Mouse (Mus musculus) heart, adult 18-20 months (tissue): ENCODE data around the gene Spcs2. TPM values are rescaled to one million over a fixed set of nuclear protein-coding genes. Genes with fewer than 3 reads are reported as not detected.
A peak's percentile ranks its signal among the peaks of the same experiment; 100 is the strongest.
"Not testable (repeated sequence)": the region's sequence is repeated elsewhere in the genome, so short reads cannot be mapped to it uniquely, and the experiment has no call there.

Experiments
- DNase-seq, 2 experiments: peaks; one replicate each; pipeline ENCODE4 v3.0.0; 2021 to 2022; ENCODE audit warnings: mixed read lengths in 1 of 2
- total RNA-seq, 2 experiments: library from RNA; stranded (reverse); gene quantifications; 2 replicates each; pipeline ENCODE4 v1.2.3; 2021

Gene Spcs2
- total RNA-seq, 2 experiments from 2014 or later, result 62.7 to 65.6 TPM

- DNase-seq, result no peak
Measured at GRCm38 (mm10) chr7:99824649-99825483, 38.4 kb downstream of the Spcs2 start.

- no peak for DNase-seq
Measured at GRCm38 (mm10) chr7:99823045-99823663, 40.1 kb downstream of the Spcs2 start.

DNA sequence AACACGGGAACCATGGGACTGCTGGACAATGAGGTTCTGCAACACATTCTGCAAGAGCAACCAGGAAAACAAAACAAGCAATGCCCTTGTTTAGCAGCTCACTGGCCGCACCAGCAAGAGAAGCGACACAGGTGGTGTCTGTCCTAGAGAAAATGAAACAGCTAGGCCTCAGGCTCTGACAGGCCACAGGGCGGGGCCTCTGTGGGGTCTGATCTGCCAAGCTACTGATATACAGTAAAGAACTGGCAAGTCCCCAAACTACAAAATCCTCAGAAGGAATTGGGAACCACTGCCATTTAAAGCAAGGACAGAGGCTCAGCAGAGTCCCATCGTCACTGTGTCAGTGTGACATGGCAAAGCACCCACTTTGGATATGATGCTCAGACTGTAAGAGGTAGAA is 40.8 kb downstream of the Spcs2 start:
- DNase-seq, result no peak

GRCm38 (mm10) chr7:99821953-99822352 is 41.3 kb downstream of the Spcs2 start:
- no peak for DNase-seq

DNA sequence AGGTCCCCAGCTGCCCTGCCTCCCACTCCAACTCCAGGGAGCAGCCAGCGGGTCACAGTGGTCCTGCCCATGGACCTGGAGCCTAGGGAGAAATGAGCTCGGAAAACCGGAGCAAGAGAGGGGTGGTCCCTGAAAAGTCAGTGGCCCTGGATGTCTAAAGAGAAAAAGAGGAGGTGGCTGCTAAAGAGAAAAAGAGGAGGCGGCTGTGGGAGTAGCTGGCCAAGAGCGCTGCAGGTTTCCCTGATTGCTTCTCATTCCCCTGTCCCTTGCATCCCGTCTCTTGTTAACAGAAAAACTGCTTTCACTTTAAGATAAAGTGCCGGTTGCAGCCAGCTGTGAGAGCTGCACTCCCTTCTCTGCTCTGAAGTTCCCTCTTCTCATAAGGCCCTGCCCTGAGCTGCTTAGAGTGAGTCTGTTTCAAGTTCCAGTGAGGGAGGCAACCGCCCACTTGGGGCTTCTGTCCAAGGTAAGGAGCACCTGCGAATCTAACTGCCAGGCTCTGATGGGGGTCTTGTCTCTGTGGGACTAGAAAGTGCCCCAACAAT is 45.0 kb downstream of the Spcs2 start:
- peak; percentile 43 for DNase-seq

DNA sequence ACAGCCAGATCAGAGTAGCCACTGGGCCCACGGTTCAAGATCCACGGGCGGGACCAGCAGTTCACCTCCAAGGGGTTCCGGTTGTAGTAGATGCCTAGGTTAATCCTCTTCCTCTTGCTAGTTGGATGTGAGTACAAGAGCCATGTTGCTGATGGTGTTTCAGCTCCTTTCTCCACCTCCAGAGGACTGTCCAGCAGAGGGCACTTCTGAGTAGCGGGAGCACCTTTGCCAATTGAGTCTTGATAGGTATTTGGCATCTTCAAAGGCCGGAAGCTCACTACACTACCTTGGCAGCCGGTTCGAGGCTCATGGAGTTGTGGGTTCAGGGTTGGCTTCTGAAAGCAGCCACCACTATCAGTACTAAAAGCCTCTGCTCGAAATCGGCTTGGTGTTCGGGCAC is 49.9 kb downstream of the Spcs2 start:
- peak in 1 of 2 experiments; percentile 70 for DNase-seq

- DNase-seq, result no peak
Measured at GRCm38 (mm10) chr7:99811661-99812060, 51.6 kb downstream of the Spcs2 start.

DNA sequence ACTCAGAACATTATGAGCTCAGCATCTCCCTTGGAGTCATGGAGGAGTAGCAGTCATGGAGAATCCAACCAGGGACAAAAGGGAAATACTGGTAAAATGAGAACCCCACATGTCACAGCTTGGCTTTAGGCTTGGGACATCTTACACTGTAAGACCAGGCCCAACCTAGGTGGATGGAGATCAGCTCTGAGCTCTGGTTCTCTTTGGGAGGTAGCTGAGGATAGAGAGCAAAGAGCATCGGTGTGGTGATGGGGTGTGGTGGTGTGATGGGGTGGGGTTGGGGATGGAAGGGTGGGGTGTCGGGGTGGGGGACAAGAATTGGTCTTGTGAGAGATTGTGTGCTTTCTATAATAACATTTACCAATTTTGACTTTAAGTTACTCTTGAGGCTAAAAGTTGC is 52.4 kb downstream of the Spcs2 start:
- no peak for DNase-seq

- peak; percentile 50 to 51 for DNase-seq
Measured at GRCm38 (mm10) chr7:99807043-99807442, 56.2 kb downstream of the Spcs2 start.

GRCm38 (mm10) chr7:99805340-99805739 is 57.9 kb downstream of the Spcs2 start:
- DNase-seq, result no peak

DNA sequence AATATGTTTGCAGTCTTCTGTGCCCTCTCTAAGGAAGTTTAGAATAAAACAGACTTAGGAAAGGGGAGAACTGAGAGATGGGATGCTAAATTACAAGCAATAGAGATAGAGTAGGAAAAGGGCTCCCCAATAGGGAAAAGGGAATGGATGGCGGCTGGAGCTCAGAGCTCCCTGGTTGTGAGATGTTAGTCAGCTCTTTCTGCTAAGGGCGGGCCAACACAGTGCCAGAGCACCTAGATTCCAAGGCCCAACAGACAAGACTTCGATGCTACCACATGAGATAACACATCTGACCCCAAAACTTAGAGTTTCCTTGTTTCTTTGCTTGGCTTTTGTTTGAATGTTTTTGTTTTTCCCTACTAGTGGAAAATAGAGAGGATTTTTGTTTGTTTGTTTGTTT is 59.2 kb downstream of the Spcs2 start:
- DNase-seq, result not testable (repeated sequence)

GRCm38 (mm10) chr7:99803535-99803934 is 59.7 kb downstream of the Spcs2 start:
- DNase-seq, result no peak

DNA sequence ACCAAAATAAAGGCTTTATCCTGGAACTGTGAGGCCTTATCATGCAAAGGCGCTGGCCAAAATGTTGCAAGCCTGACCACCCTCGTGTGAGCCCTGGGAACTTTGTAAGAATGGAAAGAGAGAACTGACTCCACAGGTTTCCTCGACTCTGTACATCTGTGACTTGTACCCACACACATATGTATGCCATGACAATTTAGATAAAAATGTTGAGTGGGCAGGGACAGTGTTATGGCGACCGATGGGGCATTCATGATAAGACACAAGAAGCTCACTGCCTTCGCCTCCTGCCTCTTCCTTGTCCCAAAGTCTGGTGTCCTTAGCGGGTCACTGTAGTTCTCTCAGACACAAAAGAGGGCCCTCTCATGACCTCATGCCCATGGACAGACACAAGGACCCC is 64.1 kb downstream of the Spcs2 start:
- DNase-seq, result no peak

DNA sequence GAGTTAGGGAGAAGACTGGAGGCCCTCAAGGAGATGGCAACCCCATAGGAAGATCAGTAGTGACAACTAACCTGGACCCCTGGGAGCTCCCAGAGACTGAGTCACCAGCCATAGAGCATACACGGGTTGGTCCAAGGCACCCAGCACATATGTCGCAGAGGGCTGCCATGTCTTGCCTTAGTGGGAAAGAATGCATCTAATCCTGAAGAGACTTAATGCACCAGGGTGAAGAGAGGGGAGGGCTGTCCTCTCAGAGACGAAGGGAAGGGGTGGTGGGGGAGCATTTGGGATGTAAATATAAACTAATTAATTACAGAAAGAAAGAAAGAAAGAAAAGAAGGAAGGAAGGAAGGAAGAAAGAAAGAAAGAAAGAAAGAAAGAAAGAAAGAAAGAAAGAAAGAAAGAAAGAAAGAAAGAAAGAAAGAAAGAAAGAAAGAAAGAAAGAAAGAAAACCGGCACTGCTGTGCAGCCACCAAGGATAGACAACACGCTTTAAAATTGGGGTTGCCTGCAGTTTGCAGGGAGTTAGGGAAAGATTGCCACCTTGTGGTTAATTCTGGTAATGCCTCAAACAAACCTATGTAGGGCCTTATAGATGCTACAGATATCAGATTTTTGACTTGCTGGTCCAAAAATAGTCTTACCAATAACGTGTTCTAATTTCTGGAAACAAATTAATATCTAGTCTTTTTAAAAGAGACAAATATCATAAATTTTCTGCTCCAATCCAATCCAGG is 65.2 kb downstream of the Spcs2 start:
- peak; percentile 70 to 88 for DNase-seq

DNA sequence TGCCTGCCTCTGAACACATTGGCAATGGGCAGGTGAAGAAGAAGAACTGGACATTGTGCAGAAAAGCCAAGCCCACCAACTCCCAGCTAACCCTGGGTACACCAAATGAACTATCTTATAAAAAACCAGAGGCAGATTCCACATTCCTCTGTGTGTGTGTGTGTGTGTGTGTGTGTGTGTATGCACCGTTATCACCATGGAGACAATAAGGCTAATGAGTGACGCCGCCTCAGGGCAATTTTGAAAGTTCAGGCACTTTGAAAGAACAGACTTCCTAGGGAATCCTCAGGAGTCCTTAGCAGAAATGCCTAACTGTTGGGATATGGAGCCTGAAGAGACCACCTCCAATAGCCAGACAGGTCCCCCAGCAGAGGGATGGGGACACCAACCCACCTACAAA is 66.0 kb downstream of the Spcs2 start:
- DNase-seq, result no peak

DNA sequence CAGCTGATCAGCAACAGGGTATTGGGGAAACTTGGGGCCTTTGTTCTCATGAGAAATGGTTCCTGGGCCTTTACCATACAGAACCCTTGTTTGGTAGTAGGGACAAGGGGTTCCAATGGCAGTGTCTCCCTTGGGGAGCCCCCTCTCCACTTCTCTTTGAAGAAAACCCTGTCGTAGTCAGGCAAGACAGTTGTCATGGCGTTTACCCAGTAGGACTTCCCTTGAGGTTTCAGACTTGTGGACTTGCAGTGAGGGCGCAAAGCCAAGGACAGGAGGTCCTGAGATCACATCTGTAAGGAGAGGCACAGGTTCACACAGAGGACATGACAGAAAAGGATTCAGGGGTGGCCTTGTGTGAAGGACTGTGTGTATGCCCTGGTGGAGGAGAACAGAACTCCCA is 66.8 kb downstream of the Spcs2 start:
- peak in 1 of 2 experiments; percentile 25 for DNase-seq

DNA sequence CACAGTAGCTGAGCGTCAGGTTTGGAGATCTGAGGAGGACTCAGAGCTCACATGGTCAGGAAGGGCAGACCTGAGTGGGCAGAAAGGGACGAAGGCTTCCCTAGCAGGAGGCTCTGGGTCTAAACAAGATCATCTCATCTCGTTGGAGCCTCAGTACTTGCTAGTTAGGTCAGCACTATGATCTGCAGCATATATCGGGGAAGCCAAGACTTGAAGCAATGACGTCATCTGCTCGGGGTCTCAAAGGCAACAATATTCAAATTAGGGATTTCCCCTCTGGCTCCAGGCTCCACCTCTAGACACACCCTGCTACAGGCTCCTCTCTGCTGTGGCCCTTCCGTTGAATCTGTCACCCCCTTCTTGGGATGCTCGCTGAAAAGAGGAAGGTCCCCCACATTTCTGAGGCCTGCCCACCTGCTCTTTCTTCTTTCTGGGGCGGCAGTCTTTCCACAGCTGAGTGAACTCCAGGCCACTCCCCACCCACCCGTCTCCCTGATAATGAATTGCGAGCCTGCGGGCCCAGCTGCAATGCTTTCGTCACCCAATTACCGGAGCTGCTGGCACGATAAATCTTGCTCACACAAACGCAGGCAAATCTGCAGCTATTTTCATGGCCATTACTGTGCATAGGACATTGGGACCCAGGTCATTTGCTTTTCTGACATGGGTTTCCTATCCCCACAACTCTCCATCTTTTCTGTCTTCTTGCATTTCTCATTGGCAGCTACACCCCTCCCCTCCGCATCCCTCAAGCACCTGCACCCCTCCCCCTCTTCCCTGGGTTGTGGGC is 67.9 kb downstream of the Spcs2 start:
- DNase-seq, result peak; percentile 27 to 32

GRCm38 (mm10) chr7:99794096-99794495 is 69.2 kb downstream of the Spcs2 start:
- no peak for DNase-seq

GRCm38 (mm10) chr7:99790816-99791215 is 72.4 kb downstream of the Spcs2 start:
- no peak for DNase-seq

- peak; percentile 39 to 44 for DNase-seq
Measured at GRCm38 (mm10) chr7:99788563-99788962, 74.7 kb downstream of the Spcs2 start.

DNA sequence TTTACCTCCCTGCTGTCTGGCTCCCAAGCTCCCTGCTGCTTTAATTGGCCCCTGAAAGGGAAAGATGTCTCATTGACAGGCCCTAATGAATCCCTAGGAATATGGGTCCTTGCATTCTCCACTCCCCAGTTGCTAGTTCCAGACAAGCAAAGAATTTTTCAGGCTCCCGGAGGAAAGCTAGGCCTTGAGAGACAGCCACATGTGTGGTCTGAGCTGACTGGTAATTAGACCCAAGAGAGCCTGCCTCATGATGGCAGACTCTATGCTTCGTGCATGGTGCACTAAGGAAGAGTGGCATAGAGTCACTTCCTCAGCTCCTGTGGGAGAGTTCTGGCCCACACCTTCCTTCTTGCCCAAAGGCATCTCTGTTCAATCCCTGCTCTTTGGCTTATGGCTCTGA is 75.3 kb downstream of the Spcs2 start:
- DNase-seq, result no peak
